In the genomic region with DNA sequence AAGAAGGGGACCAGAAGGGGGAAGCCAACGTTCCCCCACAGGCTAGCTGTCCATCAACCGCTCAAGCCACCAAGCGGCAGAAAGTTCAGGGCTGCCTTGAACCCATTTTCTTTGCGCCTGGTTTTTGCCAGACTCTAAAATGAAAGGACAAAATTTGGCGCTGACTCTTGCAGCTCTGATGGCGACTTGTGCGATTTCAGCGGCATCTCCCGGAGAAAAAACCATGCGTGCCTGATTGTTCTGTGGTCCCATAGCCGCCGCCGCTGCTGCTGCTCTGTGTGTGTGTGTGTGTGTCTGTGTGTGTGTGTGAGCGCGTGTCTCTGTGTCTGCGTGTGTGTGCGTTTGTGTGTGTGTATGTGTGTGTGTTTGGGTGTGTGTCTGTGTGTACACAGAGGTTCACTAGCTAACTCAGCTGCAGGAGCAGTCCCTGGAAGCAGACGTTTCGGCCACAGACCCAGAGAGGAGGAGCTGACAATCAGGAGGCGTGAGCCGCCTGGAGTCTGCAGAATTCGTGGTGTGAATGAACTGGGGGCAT, we compare ENCODE assay signal across 8 mouse cellular contexts. TPM values are rescaled to one million over a fixed set of nuclear protein-coding genes. Genes with fewer than 3 reads are reported as not detected.
DNase-seq lines count a peak whose midpoint lies in the region; ATAC-seq and TF ChIP-seq lines count a peak whose summit lies in the region.

No protein-coding gene starts in this region.

- H3K27me3 ChIP-seq in kidney, adult 2 months (replicated peaks; ENCODE audit: control insufficient read depth, insufficient read depth, low read length) = no peaks in the 10 kb centered on the region
- peaks cover 74% of the 10 kb centered on the region for H3K27me3 ChIP-seq in liver, embryonic 16.5 days (ENCODE audit: control insufficient read depth, insufficient read depth, low read depth, low read length)

- no peak for TF ChIP-seq POLR2A in kidney, adult 2 months (IDR thresholded peaks at IDR 0.05; ENCODE audit: low read depth, low read length)

- H3K4me1 ChIP-seq in kidney, adult 2 months (ENCODE audit: control insufficient read depth, insufficient read depth, low read length) = no peaks in the 10 kb centered on the region
- H3K4me1 ChIP-seq in liver, embryonic 16.5 days (ENCODE audit: control insufficient read depth, low read depth, low read length) = no peaks in the 10 kb centered on the region

- WGBS in kidney, adult 2 months = under 1% methylated on average over 22 of the region's 22 CpGs
- under 1% methylated on average over 22 of the region's 22 CpGs for WGBS in liver, embryonic 16.5 days (ENCODE audit: insufficient replicate concordance)

- DNase-seq in left cerebral cortex, adult 2 months (ENCODE audit: extremely low spot score in 1 of 2, low spot score in 2 of 2) = no peak
- no peak for DNase-seq in left cerebral cortex, adult 9 months (ENCODE audit: low spot score in 2 of 2)
- peak; percentile 79 for DNase-seq in embryo, embryonic 11 days
- peak; percentile 14 for DNase-seq in heart, adult 8-10 months (ENCODE audit: low spot score)
- peak; percentile 62 for DNase-seq in kidney, adult 2 months
- DNase-seq in right cerebral cortex, postnatal 25 days = peak; percentile 29
- no peak for DNase-seq in c-Kit-positive CD71-positive TER-119-positive erythroid progenitor cells, embryonic 14.5 days (ENCODE audit: low spot score)

- no peak; the same call in none of the 2 replicates for TF ChIP-seq CTCF in left cerebral cortex, adult 2 months (IDR thresholded peaks at IDR 0.05)
- TF ChIP-seq CTCF in kidney, adult 2 months (conservative IDR thresholded peaks at IDR 0.05; ENCODE audit: insufficient read depth, insufficient read length, low read depth, low read length) = no peak

- H3K4me2 ChIP-seq in liver, embryonic 16.5 days (ENCODE audit: low read depth, low read length) = peak overlapping the region; percentile 60

- no peak for ATAC-seq in liver, embryonic 16.5 days (ENCODE audit: low read depth)

- H3K27ac ChIP-seq in left cerebral cortex, adult 2 months = no peak overlapping the region; the same call in 1 of the 2 replicates
- H3K27ac ChIP-seq in kidney, adult 2 months (ENCODE audit: insufficient read depth, low read depth, low read length) = peak overlapping the region; percentile 33; the same call in 1 of the 2 replicates
- H3K27ac ChIP-seq in liver, embryonic 16.5 days (ENCODE audit: low read length) = no peak overlapping the region

- intact Hi-C loops in left cerebral cortex, adult 2 months (cut with DNase I) = loop anchor here (5.0 to 10.0 kb wide), 3 partner anchors 220 to 503 kb away; no protein-coding TSS in a partner anchor

- H3K36me3 ChIP-seq in kidney, adult 2 months (ENCODE audit: control insufficient read depth, insufficient read depth, low read length) = no peaks in the 10 kb centered on the region
- H3K36me3 ChIP-seq in liver, embryonic 16.5 days (ENCODE audit: control insufficient read depth, insufficient read depth) = no peaks in the 10 kb centered on the region

- H3K9me3 ChIP-seq in liver, embryonic 16.5 days (replicated peaks; ENCODE audit: control insufficient read depth, low read length) = no peaks in the 10 kb centered on the region

- no peak overlapping the region for H3K9ac ChIP-seq in liver, embryonic 16.5 days (ENCODE audit: low read depth, low read length)

- peak overlapping the region; percentile 55 for H3K4me3 ChIP-seq in left cerebral cortex, adult 2 months
- H3K4me3 ChIP-seq in kidney, adult 2 months (ENCODE audit: insufficient read depth, low read depth, low read length) = peak overlapping the region; percentile 83
- peak overlapping the region; percentile 54 for H3K4me3 ChIP-seq in liver, embryonic 16.5 days (ENCODE audit: low read depth, low read length)

RNA-seq across cellular contexts. Expression of gene Wnt5a, which starts 0.6 kb away (rescaled TPM):
- 10 to 100 TPM in 1 of 2 experiments, 1 to 10 TPM in 1; 9.6 to 10.1 TPM for total RNA-seq in left cerebral cortex, adult 2 months (2021)
- 10 to 100 TPM; 12.1 to 14.7 (median 13.0) TPM for total RNA-seq in heart, adult 8-10 months (2022)
- polyA plus RNA-seq in kidney, adult 2 months (2012; rRNA removed) = 7.0 and 8.9 TPM in 2 replicates
- polyA plus RNA-seq in liver, embryonic 16.5 days (2015; fragmentation: Nextera tagmentation; extraction: Ambion mirVana) = 0.15 and 0.19 TPM in 2 replicates

Comparison
In these comparisons a context has a peak if more than half of its experiments do, and no peak if none do; other contexts are left out.
1. DNase-seq: peak in embryo, embryonic 11 days (single experiment), heart, adult 8-10 months (single experiment), kidney, adult 2 months (single experiment) and right cerebral cortex, postnatal 25 days (single experiment); none in left cerebral cortex, adult 2 months (0 of 2), left cerebral cortex, adult 9 months (0 of 2) and c-Kit-positive CD71-positive TER-119-positive erythroid progenitor cells, embryonic 14.5 days (single experiment).
2. Peak in every context shown above with its lines, with median percentiles within 50 percentile points of each other: H3K4me3 ChIP-seq.